Mouse (Mus musculus) heart, embryonic 11.5 days (tissue): Measurements from ENCODE around the gene Ear10. TPM values are rescaled to one million over a fixed set of nuclear protein-coding genes. Genes with fewer than 3 reads are reported as not detected.
"Not testable (repeated sequence)": the region's sequence is repeated elsewhere in the genome, so short reads cannot be mapped to it uniquely, and the experiment has no call there.

Experiments
- ATAC-seq: fragments of 200-750 bp; cut with Nextera tagmentation; replicated peaks from 2 replicates; pipeline ENCODE4 v1.8.0; 2017; ENCODE audit warnings: moderate library complexity; ENCODE audit not compliant: insufficient number of reproducible peaks, low FRiP score, low TSS enrichment
- H3K27ac ChIP-seq: fragments of 300-500 bp; sonication (generic); 2 replicates; pipeline ENCODE4 v1.5.1; 2014; ENCODE audit warnings: mild to moderate bottlenecking, low read depth, low read length
- H3K27me3 ChIP-seq: fragments of 300-500 bp; sonication (generic); 2 replicates; pipeline ENCODE4 v1.6.1; 2014; ENCODE audit warnings: mild to moderate bottlenecking, low read length, mixed read lengths; ENCODE audit not compliant: control insufficient read depth, insufficient read depth
- H3K36me3 ChIP-seq: fragments of 300-500 bp; sonication (generic); 2 replicates; pipeline ENCODE4 v1.6.1; 2014; ENCODE audit warnings: mild to moderate bottlenecking, low read length, moderate library complexity, mixed read lengths; ENCODE audit not compliant: control insufficient read depth, insufficient read depth
- H3K4me1 ChIP-seq: fragments of 300-500 bp; sonication (generic); 2 replicates; pipeline ENCODE4 v1.6.1; 2014; ENCODE audit warnings: low read length; ENCODE audit not compliant: control insufficient read depth, insufficient read depth
- H3K4me2 ChIP-seq: fragments of 300-500 bp; sonication (generic); 2 replicates; pipeline ENCODE4 v1.6.1; 2014; ENCODE audit warnings: mild to moderate bottlenecking, moderate library complexity
- H3K4me3 ChIP-seq: fragments of 300-500 bp; sonication (generic); 2 replicates; pipeline ENCODE4 v1.5.1; 2014; ENCODE audit warnings: low read depth, low read length
- H3K9ac ChIP-seq: fragments of 300-500 bp; sonication (generic); 2 replicates; pipeline ENCODE4 v1.6.1; 2014; ENCODE audit warnings: mild to moderate bottlenecking, low read depth, low read length, moderate library complexity
- H3K9me3 ChIP-seq: fragments of 300-500 bp; sonication (generic); replicated peaks from 2 replicates; pipeline ENCODE4 v1.6.1; 2016; ENCODE audit warnings: low read length; ENCODE audit not compliant: control insufficient read depth
- WGBS: fragments of 180-500 bp; shearing (Covaris S2); extraction: QIAGEN DNeasy Blood & Tissue Kit; methylation state at CpG from one replicate; pipeline ENCODE4 v1.1.7; 2014; ENCODE audit not compliant: insufficient replicate concordance; 5-methylcytosine and 5-hydroxymethylcytosine counted together
- polyA plus RNA-seq: library from polyadenylated mRNA; unstranded; fragments of >200 nt; fragmentation: Nextera tagmentation; extraction: Ambion mirVana; gene quantifications from 2 replicates; pipeline ENCODE4 v1.2.1, GENCODE M21; 2014

Ear10 gene
- polyA plus RNA-seq, 1 experiment from 2014 or later: not detected

DNA sequence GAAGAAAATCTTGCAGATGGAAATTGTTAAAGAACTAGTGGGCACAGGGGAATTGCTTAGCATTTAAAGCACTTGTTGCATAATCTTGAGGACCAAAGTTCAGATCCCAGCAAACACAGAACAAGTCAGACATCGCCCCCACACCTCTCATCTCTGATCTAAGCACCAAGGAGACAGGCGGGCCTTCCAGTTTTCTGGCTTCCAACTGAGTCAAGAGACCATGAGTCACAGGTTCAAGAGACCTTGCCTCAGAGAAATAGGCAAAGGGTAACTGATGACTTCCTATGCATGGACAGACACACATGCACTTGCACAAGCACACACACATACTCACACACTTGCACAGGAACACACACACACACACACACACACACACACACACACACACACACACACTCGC lies 24.8 kb downstream of the Ear10 start:
- not testable (repeated sequence) for H3K27me3 ChIP-seq, H3K4me2 ChIP-seq, H3K27ac ChIP-seq, H3K4me3 ChIP-seq, H3K9ac ChIP-seq, ATAC-seq, H3K36me3 ChIP-seq, H3K4me1 ChIP-seq, H3K9me3 ChIP-seq
- WGBS: 66% methylated on average over 3 of the region's 3 CpGs

DNA sequence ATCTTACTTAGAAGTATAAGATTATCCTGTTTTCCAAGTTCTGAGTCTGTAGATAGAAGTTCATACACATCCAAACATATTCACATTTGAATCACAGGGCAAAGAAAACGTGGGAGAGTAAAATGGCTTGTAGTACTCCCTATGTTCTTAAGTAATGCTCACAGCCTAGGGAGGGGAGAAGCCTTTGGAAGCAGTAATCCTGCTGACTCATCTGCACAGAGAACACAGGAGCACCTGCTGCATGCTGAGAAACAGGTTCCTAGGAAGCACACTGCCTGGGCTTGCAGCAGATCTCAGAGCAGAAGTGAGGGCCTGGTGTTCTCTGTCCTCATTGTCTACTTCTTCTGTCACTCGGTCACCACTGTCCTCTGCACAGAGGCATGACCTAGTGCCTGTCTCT lies 28.0 kb downstream of the Ear10 start:
- H3K9ac ChIP-seq, ATAC-seq, H3K27ac ChIP-seq, H3K27me3 ChIP-seq, H3K36me3 ChIP-seq, H3K4me1 ChIP-seq, H3K4me3 ChIP-seq, H3K9me3 ChIP-seq, H3K4me2 ChIP-seq: not testable (repeated sequence)
- WGBS: 34% methylated on average over 1 of the region's 2 CpGs

DNA sequence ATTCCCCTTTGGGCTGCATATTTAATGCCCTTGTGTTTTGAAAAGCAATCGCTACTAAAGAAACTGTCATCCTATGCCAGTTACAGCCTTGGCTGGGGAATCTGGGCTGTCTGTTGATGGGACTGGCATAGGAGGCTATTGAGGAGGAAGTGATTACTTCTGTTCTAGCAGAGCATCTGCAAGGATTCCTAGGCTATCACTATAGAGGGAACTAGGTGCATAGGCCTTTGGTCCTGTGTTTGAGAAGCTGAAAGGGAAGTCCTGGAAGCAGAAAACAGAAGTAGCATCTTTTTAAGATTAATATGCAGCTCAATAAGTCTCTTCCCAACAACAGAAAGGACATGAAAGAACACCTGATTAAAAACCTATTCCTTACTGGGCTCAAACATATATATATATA lies 32.1 kb downstream of the Ear10 start:
- not testable (repeated sequence) for H3K4me2 ChIP-seq, H3K9me3 ChIP-seq, H3K4me1 ChIP-seq, H3K4me3 ChIP-seq, H3K9ac ChIP-seq, H3K36me3 ChIP-seq, ATAC-seq, H3K27me3 ChIP-seq, H3K27ac ChIP-seq
- 100% methylated on average over 1 of the region's 1 CpGs for WGBS

DNA sequence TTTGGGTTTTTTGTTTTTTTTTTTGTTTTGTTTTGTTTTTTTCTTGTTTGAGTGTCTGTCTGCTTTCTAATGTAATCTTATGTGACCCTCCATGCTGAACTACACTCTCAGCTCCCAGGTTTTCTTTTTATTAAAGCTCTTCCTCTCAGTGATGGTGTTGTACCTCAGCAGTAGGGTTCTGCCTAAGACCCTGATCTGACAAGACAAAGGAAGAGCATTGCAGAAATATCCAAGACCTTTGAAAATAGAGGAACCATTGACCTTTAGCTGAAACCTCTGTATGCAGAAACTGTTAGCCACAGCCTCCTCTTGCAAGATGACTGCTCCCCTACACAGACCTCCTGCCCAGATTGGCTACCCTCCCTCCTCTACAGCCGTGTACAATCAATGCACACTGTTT lies 37.1 kb downstream of the Ear10 start:
- H3K27me3 ChIP-seq, H3K9ac ChIP-seq, H3K4me2 ChIP-seq, H3K27ac ChIP-seq, H3K4me3 ChIP-seq, H3K4me1 ChIP-seq, H3K36me3 ChIP-seq, ATAC-seq, H3K9me3 ChIP-seq: not testable (repeated sequence)
- 45% methylated on average over 1 of the region's 1 CpGs for WGBS

DNA sequence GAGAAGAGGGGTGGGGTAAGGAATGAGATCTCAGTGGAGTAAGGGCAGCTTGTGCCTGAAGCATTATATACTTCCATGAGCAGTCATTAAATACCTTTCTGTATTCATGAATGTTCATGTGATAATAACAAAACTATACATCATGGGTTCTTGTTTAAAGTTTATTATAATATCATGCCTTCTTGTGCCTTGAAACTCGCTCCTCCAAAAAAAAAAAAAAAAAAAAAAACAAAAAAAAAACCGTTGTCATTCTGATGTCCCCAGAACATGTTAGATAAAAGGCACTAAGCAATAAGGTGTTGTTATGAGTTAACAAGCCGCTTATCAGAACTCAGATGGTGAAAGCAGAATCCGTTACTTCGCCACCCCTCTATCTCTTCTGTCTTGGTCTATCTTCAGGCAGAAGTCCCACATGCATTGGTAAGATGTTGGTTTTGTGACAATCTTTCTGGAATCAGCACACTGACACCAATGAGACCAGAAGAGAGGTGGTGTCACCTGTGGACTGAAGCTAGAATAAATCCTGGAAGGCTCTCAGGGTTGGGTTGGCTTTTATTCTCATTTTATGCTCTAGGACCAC lies 43.3 kb downstream of the Ear10 start:
- not testable (repeated sequence) for H3K4me2 ChIP-seq, H3K36me3 ChIP-seq, H3K9ac ChIP-seq, H3K9me3 ChIP-seq, ATAC-seq, H3K4me1 ChIP-seq, H3K4me3 ChIP-seq, H3K27me3 ChIP-seq, H3K27ac ChIP-seq
- 76% methylated on average over 5 of the region's 5 CpGs for WGBS

DNA sequence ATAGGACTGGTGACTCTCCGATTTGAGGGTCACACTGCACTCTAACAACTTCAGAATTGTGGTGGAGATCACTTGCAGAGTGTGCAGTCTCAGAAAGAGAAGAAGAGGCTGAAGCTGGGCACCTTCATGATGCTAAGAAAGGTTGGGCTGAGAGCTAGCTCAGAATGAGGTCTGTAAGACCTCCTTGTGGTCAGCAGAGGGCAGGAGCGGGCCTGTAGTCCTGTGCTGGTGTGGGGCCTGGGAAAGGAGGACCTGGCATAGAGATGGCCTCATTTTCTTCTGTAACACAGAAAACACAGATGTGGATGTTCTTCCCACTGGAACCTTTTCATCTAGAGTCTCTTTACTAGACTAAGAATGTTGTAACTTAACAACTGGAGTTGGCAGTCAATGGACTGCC lies 45.6 kb downstream of the Ear10 start:
- WGBS: 50% methylated on average over 1 of the region's 2 CpGs
- not testable (repeated sequence) for H3K4me2 ChIP-seq, H3K9me3 ChIP-seq, ATAC-seq, H3K4me3 ChIP-seq, H3K27me3 ChIP-seq, H3K4me1 ChIP-seq, H3K36me3 ChIP-seq, H3K27ac ChIP-seq, H3K9ac ChIP-seq

DNA sequence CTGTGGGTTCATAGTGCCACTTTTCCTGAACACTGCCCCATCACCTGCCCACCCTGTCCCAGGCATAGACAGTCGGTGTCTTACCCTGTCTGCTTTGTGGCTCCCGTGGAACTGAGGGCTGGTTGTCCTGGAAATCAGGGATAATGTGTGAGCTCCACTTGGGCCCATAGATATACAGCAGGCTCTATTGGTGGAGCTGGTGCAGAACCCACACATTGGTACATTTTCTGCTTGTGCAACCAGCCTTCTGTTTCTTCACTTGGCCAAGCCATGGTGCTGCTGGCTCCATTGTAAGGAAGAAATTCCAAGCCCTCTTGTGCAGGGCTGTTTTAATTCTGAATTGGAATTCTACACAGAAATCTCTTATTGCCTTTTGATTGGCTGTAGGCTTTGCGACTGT lies 47.9 kb downstream of the Ear10 start, which contains the start of gene Ear1:
TSS of gene Ear1 (minus strand) at position 101 of the 400 bp plus-strand sequence.
- not testable (repeated sequence) for H3K27me3 ChIP-seq, ATAC-seq, H3K9ac ChIP-seq, H3K9me3 ChIP-seq, H3K4me2 ChIP-seq, H3K4me3 ChIP-seq, H3K36me3 ChIP-seq, H3K27ac ChIP-seq, H3K4me1 ChIP-seq
- 67% methylated on average over 2 of the region's 3 CpGs for WGBS

DNA sequence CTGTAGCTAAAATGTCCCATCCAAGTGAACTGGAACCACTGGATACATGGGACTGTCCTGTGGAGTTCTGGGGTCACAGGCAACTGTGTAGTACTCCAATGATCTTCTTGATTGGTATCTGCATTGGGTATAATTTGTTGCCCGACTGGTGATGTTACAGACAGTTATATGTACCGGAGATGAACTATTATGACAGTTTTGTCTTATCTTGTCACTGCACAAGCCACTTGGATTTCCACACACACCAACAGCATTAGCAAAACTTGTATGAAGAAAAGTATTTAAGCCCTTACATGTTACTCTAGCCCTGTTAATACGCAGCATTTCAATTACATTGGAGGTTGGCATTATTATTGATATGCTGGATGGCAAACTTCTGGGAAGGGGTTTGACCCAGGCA lies 48.5 kb downstream of the Ear10 start:
- not testable (repeated sequence) for H3K9ac ChIP-seq, H3K36me3 ChIP-seq, H3K4me2 ChIP-seq, H3K27me3 ChIP-seq, H3K27ac ChIP-seq, H3K9me3 ChIP-seq, H3K4me1 ChIP-seq, H3K4me3 ChIP-seq, ATAC-seq
- WGBS: 87% methylated on average over 3 of the region's 3 CpGs
